Mouse (Mus musculus): ENCODE data around the gene Tufm.

- TF ChIP-seq CTCF (IDR thresholded peaks at IDR 0.05; ENCODE audit: low read depth, low read length), result no peak
- TF ChIP-seq POLR2A (IDR thresholded peaks at IDR 0.05; ENCODE audit: insufficient read depth, low read length), result no peak
- TF ChIP-seq EP300 (IDR thresholded peaks at IDR 0.05; ENCODE audit: insufficient read depth, low read depth, low read length), result no peak
Measured at GRCm38 (mm10) chr7:126496475-126496874, 9.3 kb downstream of the Tufm start.
